Mouse (Mus musculus) embryonic facial prominence, embryonic 10.5 days (tissue): ENCODE data around the gene Gpn3. TPM values are rescaled to one million over a fixed set of nuclear protein-coding genes. Genes with fewer than 3 reads are reported as not detected.
A peak's percentile ranks its signal among the peaks of the same experiment; 100 is the strongest.
"Not testable (repeated sequence)": the region's sequence is repeated elsewhere in the genome, so short reads cannot be mapped to it uniquely, and the experiment has no call there.

ENCODE experiments used
- DNase-seq: peaks from one replicate; pipeline ENCODE4 v3.0.0-alpha.2; 2017; ENCODE audit warnings: low spot score
- H3K27ac ChIP-seq: fragments of 300-500 bp; sonication (generic); replicated peaks from 2 replicates; pipeline ENCODE4 v1.5.1; 2016; ENCODE audit warnings: mild to moderate bottlenecking
- H3K27me3 ChIP-seq: fragments of 300-500 bp; sonication (generic); replicated peaks from 2 replicates; pipeline ENCODE4 v1.6.1; 2016; ENCODE audit warnings: low read depth, mild to moderate bottlenecking; ENCODE audit not compliant: poor library complexity, severe bottlenecking
- H3K36me3 ChIP-seq: fragments of 300-500 bp; sonication (generic); replicated peaks from 2 replicates; pipeline ENCODE4 v1.6.1; 2016; ENCODE audit warnings: mild to moderate bottlenecking, moderate library complexity
- H3K4me1 ChIP-seq: fragments of 300-500 bp; sonication (generic); 2 replicates; pipeline ENCODE4 v1.6.1; 2016
- H3K4me3 ChIP-seq: fragments of 300-500 bp; sonication (generic); 2 replicates; pipeline ENCODE4 v1.5.1; 2016; ENCODE audit warnings: mild to moderate bottlenecking, moderate library complexity
- H3K9me3 ChIP-seq: fragments of 300-500 bp; sonication (generic); 2 replicates; pipeline ENCODE4 v1.6.1; 2016; ENCODE audit warnings: mild to moderate bottlenecking
- WGBS: fragments of 180-500 bp; shearing (Covaris S2); methylation state at CpG from one replicate; pipeline ENCODE4 v1.1.7; 2016; 5-methylcytosine and 5-hydroxymethylcytosine counted together
- polyA plus RNA-seq: library from polyadenylated mRNA; unstranded; fragments of >200 nt; fragmentation: Nextera tagmentation; extraction: Ambion mirVana; gene quantifications from 2 replicates; pipeline ENCODE4 v1.2.1, GENCODE M21; 2016

Gpn3 gene
- polyA plus RNA-seq, 1 experiment from 2014 or later: 89.8 TPM

GRCm38 (mm10) chr5:122411892-122412291 is 40.2 kb downstream of the Gpn3 start:
- Histone ChIP-seq H3K9me3 (0 out of 2 replicates have a peak, but pooled peaks cover under 1% of the 10 kb centered on the region), H3K27me3 (no peaks in the 10 kb centered on the region), H3K36me3 (peaks cover 24% of the 10 kb centered on the region), H3K4me1 (0 out of 2 replicates have a peak, but pooled peaks cover 2% of the 10 kb centered on the region), H3K4me3 (no peak overlapping the region), H3K27ac (no peak overlapping the region)
- 82% methylated on average over 5 of the region's 5 CpGs for WGBS
- no peak for DNase-seq

- WGBS: 62% methylated on average over 6 of the region's 6 CpGs
- Histone ChIP-seq H3K4me3 (no peak overlapping the region), H3K4me1 (0 out of 2 replicates have a peak, but pooled peaks cover 2% of the 10 kb centered on the region), H3K36me3 (peaks cover 14% of the 10 kb centered on the region), H3K27me3 (no peaks in the 10 kb centered on the region), H3K27ac (no peak overlapping the region), H3K9me3 (no peaks in the 10 kb centered on the region)
- DNase-seq: no peak
These were observed 41.1 kb downstream of the Gpn3 start for GRCm38 (mm10) chr5:122412826-122413225.

- H3K36me3 ChIP-seq: peaks cover 12% of the 10 kb centered on the region
- DNase-seq: no peak
- H3K27ac ChIP-seq: no peak overlapping the region
- H3K4me3 ChIP-seq: no peak overlapping the region
- H3K27me3 ChIP-seq: no peaks in the 10 kb centered on the region
- WGBS: 93% methylated on average over 5 of the region's 5 CpGs
- 0 out of 2 replicates have a peak, but pooled peaks cover 2% of the 10 kb centered on the region for H3K4me1 ChIP-seq
- H3K9me3 ChIP-seq: no peaks in the 10 kb centered on the region
These were observed 42.7 kb downstream of the Gpn3 start for GRCm38 (mm10) chr5:122414351-122414750.

- peaks cover under 1% of the 10 kb centered on the region; the same call in 1 of the 2 replicates for H3K36me3 ChIP-seq
- H3K4me1 ChIP-seq: 0 out of 2 replicates have a peak, but pooled peaks cover 2% of the 10 kb centered on the region
- WGBS: 88% methylated on average over 12 of the region's 12 CpGs
- H3K4me3 ChIP-seq: no peak overlapping the region
- no peak for DNase-seq
- H3K27me3 ChIP-seq: no peaks in the 10 kb centered on the region
- H3K9me3 ChIP-seq: no peaks in the 10 kb centered on the region
- no peak overlapping the region for H3K27ac ChIP-seq
These were observed 43.8 kb downstream of the Gpn3 start for GRCm38 (mm10) chr5:122415465-122415864.

- Histone ChIP-seq H3K4me1 (peaks cover 18% of the 10 kb centered on the region), H3K36me3 (peaks cover 10% of the 10 kb centered on the region)
- H3K27ac ChIP-seq, H3K9me3 ChIP-seq, H3K27me3 ChIP-seq, H3K4me3 ChIP-seq, DNase-seq: not testable (repeated sequence)
- 68% methylated on average over 4 of the region's 4 CpGs for WGBS
These were observed 49.0 kb downstream of the Gpn3 start for GRCm38 (mm10) chr5:122420676-122421075.

GRCm38 (mm10) chr5:122421271-122422068 is 49.8 kb downstream of the Gpn3 start, which contains the start of gene Anapc7:
Gene Anapc7, plus strand, starts transcription at chr5:122421693.
- Histone ChIP-seq H3K27ac (peak within 1 kb of the TSS; percentile 96), H3K9me3 (no peaks in the 10 kb centered on the region), H3K4me3 (peak within 1 kb of the TSS; percentile 80), H3K27me3 (no peaks in the 10 kb centered on the region), H3K4me1 (peaks cover 18% of the 10 kb centered on the region), H3K36me3 (peaks cover 18% of the 10 kb centered on the region)
- 26% methylated on average over 17 of the region's 17 CpGs for WGBS
- no peak for DNase-seq

- Histone ChIP-seq H3K4me1 (peaks cover 18% of the 10 kb centered on the region), H3K27ac (peak overlapping the region; percentile 96), H3K36me3 (peaks cover 27% of the 10 kb centered on the region), H3K27me3 (no peaks in the 10 kb centered on the region), H3K9me3 (no peaks in the 10 kb centered on the region), H3K4me3 (peak overlapping the region; percentile 80)
- under 1% methylated on average over 73 of the region's 73 CpGs for WGBS
- peak; percentile 89 for DNase-seq
These were observed 50.6 kb downstream of the Gpn3 start for GRCm38 (mm10) chr5:122422071-122422964.

GRCm38 (mm10) chr5:122423083-122423482 is 51.4 kb downstream of the Gpn3 start:
- peak; percentile 21 for DNase-seq
- peaks cover 34% of the 10 kb centered on the region for H3K36me3 ChIP-seq
- peak overlapping the region; percentile 96 for H3K27ac ChIP-seq
- H3K27me3 ChIP-seq: no peaks in the 10 kb centered on the region
- H3K9me3 ChIP-seq: no peaks in the 10 kb centered on the region
- WGBS: 34% methylated on average over 15 of the region's 15 CpGs
- peaks cover 18% of the 10 kb centered on the region for H3K4me1 ChIP-seq
- H3K4me3 ChIP-seq: peak overlapping the region; percentile 80

GRCm38 (mm10) chr5:122425550-122425949 is 53.9 kb downstream of the Gpn3 start:
- no peaks in the 10 kb centered on the region for H3K9me3 ChIP-seq
- DNase-seq: no peak
- no peak overlapping the region for H3K4me3 ChIP-seq
- H3K27me3 ChIP-seq: no peaks in the 10 kb centered on the region
- H3K4me1 ChIP-seq: peaks cover 18% of the 10 kb centered on the region
- 94% methylated on average over 2 of the region's 2 CpGs for WGBS
- H3K36me3 ChIP-seq: peaks cover 59% of the 10 kb centered on the region
- H3K27ac ChIP-seq: no peak overlapping the region

GRCm38 (mm10) chr5:122430036-122430775 is 58.5 kb downstream of the Gpn3 start:
- Histone ChIP-seq H3K27ac (no peak overlapping the region), H3K9me3 (no peaks in the 10 kb centered on the region), H3K4me3 (no peak overlapping the region), H3K4me1 (no peaks in the 10 kb centered on the region), H3K27me3 (no peaks in the 10 kb centered on the region), H3K36me3 (peaks cover 99% of the 10 kb centered on the region)
- WGBS: 93% methylated on average over 4 of the region's 4 CpGs
- no peak for DNase-seq

- H3K36me3 ChIP-seq: peaks cover 100% of the 10 kb centered on the region
- H3K27me3 ChIP-seq: no peaks in the 10 kb centered on the region
- H3K4me3 ChIP-seq: no peak overlapping the region
- DNase-seq: no peak
- 95% methylated on average over 8 of the region's 8 CpGs for WGBS
- no peak overlapping the region for H3K27ac ChIP-seq
- no peaks in the 10 kb centered on the region for H3K9me3 ChIP-seq
- no peaks in the 10 kb centered on the region for H3K4me1 ChIP-seq
These were observed 59.5 kb downstream of the Gpn3 start for GRCm38 (mm10) chr5:122431221-122431620.
